Mouse (Mus musculus): ENCODE data around the gene Trub2.

- TF ChIP-seq POLR2A (IDR thresholded peaks at IDR 0.05; ENCODE audit: insufficient read length, low read depth): no peak
- TF ChIP-seq MYOD1 (IDR thresholded peaks at IDR 0.05; ENCODE audit: control insufficient read depth in 1 of 3, insufficient read length in 2 of 3, low read depth in 2 of 3): no peak
Measured at GRCm38 (mm10) chr2:29826318-29826925, 38.1 kb upstream of the Trub2 start.
